Mouse (Mus musculus) layer of hippocampus, postnatal 25 days (tissue): Measurements from ENCODE around the gene Hoxb6. TPM values are rescaled to one million over a fixed set of nuclear protein-coding genes. Genes with fewer than 3 reads are reported as not detected.

Source experiments
- DNase-seq, 2 experiments: peaks; one replicate each; pipeline ENCODE4 v3.0.0; 2022; ENCODE audit warnings: mixed read lengths in 2 of 2, low spot score in 1 of 2; ENCODE audit errors: extremely low spot score in 1 of 2
- total RNA-seq, 2 experiments: library from RNA; stranded (reverse); gene quantifications; 2 replicates each; pipeline ENCODE4 v1.2.3; 2021

Gene Hoxb6
- total RNA-seq, 2 experiments from 2014 or later, result not detected

GRCm38 (mm10) chr11:96313134-96313533, 20.9 kb downstream of the Hoxb6 start:
- DNase-seq, result no peak

GRCm38 (mm10) chr11:96313806-96314428, 21.6 kb downstream of the Hoxb6 start:
- DNase-seq, result no peak

- no peak for DNase-seq
Observed at GRCm38 (mm10) chr11:96314671-96315343, 22.5 kb downstream of the Hoxb6 start.

GRCm38 (mm10) chr11:96315344-96315681, 23.0 kb downstream of the Hoxb6 start:
- no peak for DNase-seq

- DNase-seq, result no peak
Observed at GRCm38 (mm10) chr11:96316696-96317607, 24.7 kb downstream of the Hoxb6 start.

GRCm38 (mm10) chr11:96317608-96318367, 25.5 kb downstream of the Hoxb6 start, which contains the start of gene Hoxb4:
TSS of gene Hoxb4 (plus strand) at chr11:96318267.
- DNase-seq, result no peak

GRCm38 (mm10) chr11:96318368-96319070, 26.2 kb downstream of the Hoxb6 start:
- DNase-seq, result no peak

GRCm38 (mm10) chr11:96319071-96319902, 27.0 kb downstream of the Hoxb6 start:
- DNase-seq, result no peak

- DNase-seq, result no peak
Observed at GRCm38 (mm10) chr11:96319910-96320309, 27.6 kb downstream of the Hoxb6 start.

GRCm38 (mm10) chr11:96320688-96321087, 28.4 kb downstream of the Hoxb6 start:
- DNase-seq, result no peak

GRCm38 (mm10) chr11:96321846-96322245, 29.6 kb downstream of the Hoxb6 start:
- DNase-seq, result no peak

GRCm38 (mm10) chr11:96322738-96323137, 30.5 kb downstream of the Hoxb6 start:
- DNase-seq, result no peak

GRCm38 (mm10) chr11:96323154-96323553, 30.9 kb downstream of the Hoxb6 start, which contains the start of gene Hoxb3:
TSS of gene Hoxb3 (plus strand) at chr11:96323326.
- no peak for DNase-seq

GRCm38 (mm10) chr11:96324125-96324524, 31.8 kb downstream of the Hoxb6 start:
- DNase-seq, result no peak

- DNase-seq, result no peak
Observed at GRCm38 (mm10) chr11:96324965-96325364, 32.7 kb downstream of the Hoxb6 start.

GRCm38 (mm10) chr11:96325747-96326212, 33.5 kb downstream of the Hoxb6 start:
- DNase-seq, result no peak

GRCm38 (mm10) chr11:96326705-96327104, 34.4 kb downstream of the Hoxb6 start:
- DNase-seq, result no peak

- DNase-seq, result no peak
Observed at GRCm38 (mm10) chr11:96327122-96327521, 34.8 kb downstream of the Hoxb6 start.

GRCm38 (mm10) chr11:96327750-96328149, 35.5 kb downstream of the Hoxb6 start:
- DNase-seq, result no peak
